Mouse (Mus musculus) CH12.LX (cell line): Measurements from ENCODE around the gene Pklr. TPM values are rescaled to one million over a fixed set of nuclear protein-coding genes. Genes with fewer than 3 reads are reported as not detected.

Source experiments
- DNase-seq: peaks from one replicate; pipeline ENCODE4 v3.0.0-alpha.2; 2013; ENCODE audit errors: extremely low read depth
- H3K27ac ChIP-seq: 2 replicates; pipeline ENCODE4 v1.5.1; 2012; ENCODE audit warnings: low read depth, mild to moderate bottlenecking, control low read depth, moderate library complexity; ENCODE audit not compliant: insufficient read depth
- H3K27me3 ChIP-seq: replicated peaks from 2 replicates; pipeline ENCODE3; 2012; ENCODE audit warnings: inconsistent platforms
- H3K36me3 ChIP-seq, 2 experiments: replicated peaks in 1 of 2; 2 replicates each; pipeline versions ENCODE3 to v1.6.1; 2012; ENCODE audit warnings: inconsistent platforms in 1 of 2, low read length in 1 of 2, mild to moderate bottlenecking in 1 of 2, mixed read lengths in 1 of 2, moderate library complexity in 1 of 2; ENCODE audit not compliant: control insufficient read depth in 1 of 2, insufficient read depth in 1 of 2
- H3K4me1 ChIP-seq, 2 experiments: 2 replicates each; pipeline ENCODE4 v1.6.1; 2012; ENCODE audit warnings: inconsistent platforms in 1 of 2, moderate library complexity in 1 of 2; ENCODE audit not compliant: insufficient read depth in 2 of 2, control insufficient read depth in 1 of 2
- H3K4me2 ChIP-seq: 2 replicates; pipeline ENCODE4 v1.6.1; 2012; ENCODE audit warnings: low read depth, mild to moderate bottlenecking, control low read depth; ENCODE audit not compliant: poor library complexity, insufficient read depth, severe bottlenecking
- H3K4me3 ChIP-seq, 3 experiments: fragments of 150-350 bp in 1 of 3; sonication (generic) in 1 of 3; replicated peaks in 1 of 3; 2 replicates each; pipeline versions ENCODE3 to v1.5.1; 2011 to 2012; ENCODE audit warnings: low read depth in 2 of 3, low read length in 2 of 3, mild to moderate bottlenecking in 2 of 3, moderate library complexity in 2 of 3, control low read depth in 1 of 3, improper control_type of control experiment in 1 of 3, inconsistent platforms in 1 of 3, mixed read lengths in 1 of 3; ENCODE audit not compliant: poor library complexity in 1 of 3
- H3K79me2 ChIP-seq: replicated peaks from 2 replicates; pipeline ENCODE4 v1.6.1; 2012; ENCODE audit warnings: mild to moderate bottlenecking, moderate library complexity; ENCODE audit not compliant: control insufficient read depth, poor library complexity, insufficient read depth, severe bottlenecking; ENCODE audit errors: extremely low read depth
- H3K9ac ChIP-seq: 2 replicates; pipeline ENCODE4 v1.6.1; 2012; ENCODE audit warnings: low read depth, mild to moderate bottlenecking, control low read depth, moderate library complexity; ENCODE audit not compliant: insufficient read depth
- H3K9me3 ChIP-seq: replicated peaks from 2 replicates; pipeline ENCODE3; 2012; ENCODE audit warnings: low read length, inconsistent platforms, mixed read lengths
- CTCF ChIP-seq, 2 experiments: IDR thresholded peaks in 1 of 2; conservative IDR thresholded peaks in 1 of 2; 2 replicates each; pipeline ENCODE4 v1.5.1; 2011 to 2012; ENCODE audit warnings: low read depth in 2 of 2, low read length in 2 of 2, improper control_type of control experiment in 1 of 2, inconsistent platforms in 1 of 2, mild to moderate bottlenecking in 1 of 2, moderate library complexity in 1 of 2
- EP300 ChIP-seq: IDR thresholded peaks from 2 replicates; pipeline ENCODE4 v1.6.1; 2011; ENCODE audit warnings: low read length, improper control_type of control experiment
- ETS1 ChIP-seq: conservative IDR thresholded peaks from 2 replicates; pipeline ENCODE4 v1.6.1; 2012; ENCODE audit warnings: low read depth, mild to moderate bottlenecking, inconsistent platforms, low read length, improper control_type of control experiment, moderate library complexity
- GABPA ChIP-seq: IDR thresholded peaks from 2 replicates; pipeline ENCODE4 v1.6.1; 2012; ENCODE audit warnings: low read depth, low read length, improper control_type of control experiment, inconsistent platforms; ENCODE audit not compliant: insufficient replicate concordance
- HCFC1 ChIP-seq: IDR thresholded peaks from 2 replicates; pipeline ENCODE4 v1.6.1; 2012; ENCODE audit warnings: low read depth, mild to moderate bottlenecking, inconsistent platforms, low read length, improper control_type of control experiment
- IRF4 ChIP-seq: IDR thresholded peaks from 2 replicates; pipeline ENCODE4 v1.6.1; 2014; ENCODE audit warnings: low read depth, mild to moderate bottlenecking, inconsistent platforms, low read length, improper control_type of control experiment
- JUND ChIP-seq: conservative IDR thresholded peaks from 2 replicates; pipeline ENCODE4 v1.6.1; 2011; ENCODE audit warnings: low read depth, low read length, improper control_type of control experiment
- KAT2A ChIP-seq: IDR thresholded peaks from 2 replicates; pipeline ENCODE4 v1.6.1; 2012; ENCODE audit warnings: low read length, improper control_type of control experiment, inconsistent platforms; ENCODE audit not compliant: insufficient replicate concordance
- MAFK ChIP-seq: IDR thresholded peaks from 2 replicates; pipeline ENCODE4 v1.6.1; 2011; ENCODE audit warnings: low read length, improper control_type of control experiment; ENCODE audit not compliant: insufficient replicate concordance
- MAZ ChIP-seq: IDR thresholded peaks from 2 replicates; pipeline ENCODE4 v1.6.1; 2012; ENCODE audit warnings: low read depth, mild to moderate bottlenecking, inconsistent platforms, low read length, improper control_type of control experiment, moderate library complexity
- PAX5 ChIP-seq: IDR thresholded peaks from 2 replicates; pipeline ENCODE4 v1.6.1; 2012; ENCODE audit warnings: low read length, inconsistent platforms, mixed read lengths
- POLR2AphosphoS2 ChIP-seq: IDR thresholded peaks from 2 replicates; pipeline ENCODE4 v1.6.1; 2011; ENCODE audit warnings: low read depth, low read length, improper control_type of control experiment
- TBP ChIP-seq: conservative IDR thresholded peaks from 2 replicates; pipeline ENCODE4 v1.6.1; 2011; ENCODE audit warnings: low read depth, low read length, improper control_type of control experiment
- TCF12 ChIP-seq: IDR thresholded peaks from 2 replicates; pipeline ENCODE4 v1.6.1; 2014; ENCODE audit warnings: low read depth, mild to moderate bottlenecking, inconsistent platforms, low read length, improper control_type of control experiment
- UBTF ChIP-seq: IDR thresholded peaks from 2 replicates; pipeline ENCODE4 v1.6.1; 2012; ENCODE audit warnings: low read depth, mild to moderate bottlenecking, inconsistent platforms, low read length, improper control_type of control experiment, moderate library complexity
- ZKSCAN1 ChIP-seq: IDR thresholded peaks from 2 replicates; pipeline ENCODE4 v1.6.1; 2012; ENCODE audit warnings: low read depth, inconsistent platforms, low read length, improper control_type of control experiment, borderline replicate concordance
- ZMIZ1 ChIP-seq: IDR thresholded peaks from 2 replicates; pipeline ENCODE4 v1.6.1; 2012; ENCODE audit warnings: low read depth, mild to moderate bottlenecking, inconsistent platforms, low read length, improper control_type of control experiment
- ZNF384 ChIP-seq: IDR thresholded peaks from 2 replicates; pipeline ENCODE4 v1.6.1; 2012; ENCODE audit warnings: low read depth, low read length, improper control_type of control experiment, inconsistent platforms
- dilution Hi-C: fragments of 300-500 bp; cut with MboI; formaldehyde crosslinking; loops from 2 replicates; pipeline ENCODE4 v1.14.3; 2020; ENCODE audit warnings: low sequenced_read_pairs; ENCODE audit not compliant: extremely low pct_unique_long_range_greater_than_20kb, extremely low pct_ligation_motif_present
- in situ Hi-C: fragments of 300-500 bp; cut with MboI; formaldehyde crosslinking; loops from 3 replicates; pipeline ENCODE4 v1.14.3; 2019; ENCODE audit warnings: low sequenced_read_pairs, low pct_ligation_motif_present, low pct_unique_long_range_greater_than_20kb, mixed read lengths
- polyA plus RNA-seq: library from polyadenylated mRNA; unstranded; fragments of >175 nt; gene quantifications from 2 replicates; pipeline ENCODE4 v1.2.1, GENCODE M21; 2012; ENCODE audit warnings: low read depth; ENCODE audit not compliant: insufficient read length
- total RNA-seq, 2 experiments: library from RNA; depleted of rRNA; stranded (reverse); fragments of 300-350 nt in 1 of 2; fragments of >200 nt in 1 of 2; gene quantifications; 2 replicates each; pipeline ENCODE4 v1.2.3; 2012 to 2014

The Pklr gene
- total and polyA plus RNA-seq, 3 experiments = not detected

- no peak overlapping the region for H3K4me3 ChIP-seq
- DNase-seq = no peak
- no peak overlapping the region for H3K9ac ChIP-seq
- dilution Hi-C loops = no loop called here
- peaks cover 85 to 95% of the 10 kb centered on the region in 2 experiments for H3K36me3 ChIP-seq
- H3K27ac ChIP-seq = no peak overlapping the region
- H3K4me1 ChIP-seq = peaks cover 0 to 10% of the 10 kb centered on the region in 2 experiments; a peak in 2 of 4 replicates
- TF ChIP-seq EP300 (no peak), ZMIZ1 (no peak), UBTF (no peak), TBP (no peak), PAX5 (no peak), JUND (no peak)
- H3K4me2 ChIP-seq = no peak overlapping the region
- in situ Hi-C loops = no loop called here
- no peaks in the 10 kb centered on the region for H3K27me3 ChIP-seq
- H3K79me2 ChIP-seq = no peaks in the 10 kb centered on the region
- H3K9me3 ChIP-seq = no peaks in the 10 kb centered on the region
Measured at GRCm38 (mm10) chr3:89174844-89175243, 38.9 kb downstream of the Pklr start.

GRCm38 (mm10) chr3:89175544-89175943 lies 39.6 kb downstream of the Pklr start:
- Histone ChIP-seq H3K79me2 (no peaks in the 10 kb centered on the region), H3K4me3 (no peak overlapping the region), H3K27ac (no peak overlapping the region), H3K4me2 (no peak overlapping the region), H3K27me3 (no peaks in the 10 kb centered on the region), H3K9me3 (no peaks in the 10 kb centered on the region), H3K9ac (no peak overlapping the region), H3K4me1 (peaks cover 0 to 10% of the 10 kb centered on the region in 2 experiments; a peak in 2 of 4 replicates), H3K36me3 (peaks cover 83 to 95% of the 10 kb centered on the region in 2 experiments)
- no peak for DNase-seq
- no peak for TF ChIP-seq KAT2A
- no peak for TF ChIP-seq HCFC1
- no peak for TF ChIP-seq MAFK
- TF ChIP-seq JUND = no peak
- TF ChIP-seq POLR2AphosphoS2 = no peak
- no peak for TF ChIP-seq MAZ
- TF ChIP-seq ZKSCAN1 = no peak
- TF ChIP-seq IRF4 = no peak
- TF ChIP-seq ZNF384 = no peak
- in situ Hi-C loops (no loop called here), dilution Hi-C loops (no loop called here)

- Histone ChIP-seq H3K4me3 (no peak overlapping the region), H3K9me3 (no peaks in the 10 kb centered on the region), H3K4me2 (no peak overlapping the region), H3K27ac (no peak overlapping the region), H3K27me3 (no peaks in the 10 kb centered on the region), H3K79me2 (no peaks in the 10 kb centered on the region), H3K9ac (no peak overlapping the region), H3K36me3 (peaks cover 86 to 97% of the 10 kb centered on the region in 2 experiments), H3K4me1 (peaks cover 0 to 10% of the 10 kb centered on the region in 2 experiments; a peak in 2 of 4 replicates)
- dilution Hi-C loops = no loop called here
- DNase-seq = no peak
- TF ChIP-seq CTCF (conservative IDR thresholded peaks at IDR 0.05 in 1 of 2, IDR thresholded peaks at IDR 0.05 in 1 of 2; ENCODE audit: low read depth in 2 of 2, low read length in 2 of 2) (no peak), ETS1 (no peak), ZMIZ1 (no peak), GABPA (no peak), TCF12 (no peak)
- in situ Hi-C loops = no loop called here
Measured at GRCm38 (mm10) chr3:89176421-89176820, 40.5 kb downstream of the Pklr start.
